Mouse (Mus musculus) spleen, postnatal 4 days (tissue): ENCODE measurements around the gene Spata45.

Source experiments
- DNase-seq, 2 experiments: peaks; one replicate each; pipeline ENCODE4 v3.0.0; 2022; ENCODE audit warnings: low spot score in 2 of 2

Spata45 gene

DNA sequence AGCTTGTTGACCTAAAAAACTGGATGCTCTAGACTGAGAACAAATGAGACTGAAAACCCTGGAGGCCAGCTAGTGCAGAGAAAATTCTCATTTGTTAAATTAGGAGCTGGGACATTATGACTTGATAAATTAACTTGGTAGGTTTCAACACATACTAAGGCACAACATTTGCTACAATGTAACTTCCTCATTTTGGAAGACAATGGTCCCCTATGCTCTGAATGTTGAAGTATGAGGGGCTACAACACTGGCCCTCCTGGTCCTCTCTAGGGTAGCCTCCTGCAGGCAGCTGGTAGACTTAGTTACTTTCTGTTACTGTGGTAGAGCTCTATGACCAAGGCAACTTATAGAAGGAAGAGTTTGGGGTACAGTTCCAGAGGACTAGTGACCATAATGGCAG is 4.9 kb downstream of the Spata45 start:
- no peak for DNase-seq

DNA sequence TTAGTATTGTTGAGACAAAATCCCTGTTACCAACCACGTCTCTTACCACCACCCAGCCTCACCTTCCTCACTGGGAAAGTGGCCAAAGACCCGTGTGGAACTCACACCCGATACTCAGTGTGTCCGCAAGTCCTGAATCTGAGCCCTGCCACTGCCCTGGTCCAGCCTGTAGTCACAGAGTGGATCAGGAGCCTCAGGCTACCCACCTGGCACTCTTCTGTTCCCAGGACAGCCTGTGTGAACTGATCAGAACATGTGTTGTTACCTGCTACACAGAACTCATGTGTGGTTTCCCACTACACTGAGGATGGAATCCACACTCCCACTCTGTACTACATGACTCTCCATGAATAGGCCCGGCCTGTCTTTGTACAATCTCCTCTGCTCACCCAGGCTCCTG is 5.7 kb downstream of the Spata45 start:
- DNase-seq = peak in 1 of 2 experiments; percentile 50

DNA sequence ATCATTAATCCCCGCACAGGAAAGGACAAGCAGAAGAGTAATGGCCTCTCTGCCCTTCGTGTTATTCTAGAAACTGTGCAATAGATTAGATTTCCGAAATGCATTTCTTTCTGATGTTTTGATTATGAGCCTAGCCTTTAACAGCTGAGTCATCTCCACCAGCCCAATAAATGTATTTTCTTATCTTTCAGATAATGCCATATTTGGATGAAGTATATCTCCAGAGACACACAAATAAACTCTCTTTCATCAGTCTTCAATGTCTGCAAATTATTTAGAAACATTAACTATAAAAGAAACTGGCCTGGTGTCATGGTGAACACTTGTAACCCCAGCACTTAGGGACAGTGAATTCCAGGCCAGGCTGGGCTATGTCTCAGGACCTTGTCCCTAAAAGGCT is 6.2 kb downstream of the Spata45 start:
- DNase-seq = no peak

DNA sequence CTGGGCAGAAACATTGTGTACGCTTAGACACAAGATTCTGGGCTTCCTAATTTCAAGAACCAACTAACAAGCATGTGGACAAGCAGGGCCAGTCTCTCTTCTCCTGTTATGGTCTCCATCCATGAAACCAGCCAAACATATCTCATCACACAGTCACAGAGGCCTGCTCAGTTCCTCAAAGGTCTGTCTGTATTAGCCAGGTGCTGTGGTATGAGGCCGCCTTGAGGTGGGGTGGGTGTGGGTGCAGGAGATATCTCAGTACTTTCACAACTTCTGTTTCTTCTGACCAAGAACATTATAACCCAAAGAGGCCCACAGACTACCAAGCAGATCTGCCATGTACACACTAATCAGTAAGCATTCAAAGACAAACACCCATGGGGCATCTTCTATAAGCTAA is 8.8 kb downstream of the Spata45 start:
- DNase-seq = no peak

DNA sequence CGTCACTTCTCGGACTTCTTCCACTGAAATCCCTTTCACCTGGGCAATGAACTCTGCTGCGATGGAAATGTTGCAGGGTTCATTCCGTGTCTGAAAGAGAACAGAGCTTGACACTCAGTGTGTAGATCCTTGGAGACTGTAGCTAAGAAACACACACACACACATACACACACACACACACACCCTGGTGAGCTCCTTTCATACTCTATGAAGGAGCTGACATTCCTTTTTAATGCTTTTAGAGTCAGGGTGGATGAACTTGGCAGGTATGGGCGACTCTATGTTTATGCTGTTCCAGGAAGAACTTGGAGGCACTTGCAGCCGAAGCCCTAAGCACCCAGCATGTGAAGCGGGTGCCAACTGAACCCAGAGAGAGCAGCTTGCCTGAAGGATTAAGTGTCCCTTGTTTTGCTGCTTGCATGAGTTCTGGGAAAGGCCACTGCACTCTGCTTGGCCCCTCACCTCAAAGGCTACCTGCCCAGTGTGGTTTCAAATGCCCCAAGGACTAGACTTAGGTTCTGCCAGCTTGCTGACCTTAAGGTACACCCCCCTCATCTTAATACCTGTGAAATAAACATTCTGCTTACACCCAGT is 9.9 kb downstream of the Spata45 start:
- peak in 1 of 2 experiments; percentile 50 for DNase-seq

DNA sequence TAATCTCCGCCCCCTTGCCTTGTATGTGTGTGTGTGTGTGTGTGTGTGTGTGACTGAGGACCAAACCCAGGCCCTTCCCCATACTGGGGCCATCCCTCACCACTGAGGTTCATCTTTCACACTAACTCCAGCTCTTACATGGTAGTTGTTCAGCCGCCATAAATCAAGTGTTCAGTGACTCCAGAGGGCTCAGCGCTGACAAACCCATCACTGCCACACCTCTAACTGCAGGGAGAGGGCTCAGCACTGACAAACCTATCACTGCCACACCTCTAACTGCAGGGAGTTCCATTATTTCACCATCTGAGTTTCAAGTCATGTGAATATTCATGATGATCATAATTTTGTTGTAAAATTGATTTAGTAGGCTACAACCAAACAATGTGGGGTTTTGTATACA is 17.1 kb downstream of the Spata45 start:
- no peak for DNase-seq

DNA sequence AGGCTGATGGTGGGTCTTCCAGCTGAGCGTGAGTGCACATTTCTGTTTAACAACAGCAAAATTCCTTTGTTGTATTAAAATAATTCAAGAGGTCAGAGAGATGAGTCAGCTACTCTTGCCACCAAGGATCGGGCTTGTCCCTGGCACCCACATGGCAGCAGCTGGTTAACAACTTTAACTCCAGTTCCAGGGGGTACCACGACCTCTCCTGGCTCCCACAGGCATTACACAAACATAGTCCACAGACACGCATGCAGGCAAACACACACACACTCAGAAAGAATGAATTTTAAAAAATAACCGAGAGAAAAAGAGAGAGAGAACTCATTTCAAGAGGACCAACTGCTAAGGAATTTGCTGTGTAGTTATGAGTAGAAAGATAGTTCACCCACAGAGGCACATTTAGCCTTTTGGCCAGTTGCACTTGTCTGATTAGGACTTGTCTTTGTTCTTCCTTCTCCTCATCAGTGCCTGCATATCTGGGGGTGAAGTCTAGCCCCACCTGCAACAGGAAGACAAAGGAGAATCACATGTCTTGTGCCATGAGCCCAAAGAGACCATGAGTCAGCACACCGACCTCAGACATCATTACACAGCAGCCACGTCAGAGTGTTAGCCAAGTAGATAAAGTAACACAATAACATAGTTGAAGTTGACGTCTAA is 18.6 kb downstream of the Spata45 start:
- DNase-seq = peak in 1 of 2 experiments; percentile 61

DNA sequence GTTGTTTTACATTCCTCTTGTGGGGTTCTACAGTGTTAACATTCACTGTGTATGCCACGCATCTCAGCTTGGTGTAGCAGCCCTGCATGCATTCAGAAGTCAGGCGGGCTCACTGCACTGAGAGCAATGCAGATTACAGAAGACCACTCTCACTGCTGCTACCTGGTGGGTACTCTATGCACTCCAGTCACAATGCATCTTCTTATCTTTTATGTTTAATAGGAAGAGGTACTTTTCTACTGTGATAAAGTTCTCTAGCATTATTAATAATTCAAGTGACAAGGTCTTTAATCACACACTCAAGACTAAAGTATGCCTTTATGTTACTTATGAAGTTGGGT is 19.1 kb downstream of the Spata45 start:
- DNase-seq = no peak

DNA sequence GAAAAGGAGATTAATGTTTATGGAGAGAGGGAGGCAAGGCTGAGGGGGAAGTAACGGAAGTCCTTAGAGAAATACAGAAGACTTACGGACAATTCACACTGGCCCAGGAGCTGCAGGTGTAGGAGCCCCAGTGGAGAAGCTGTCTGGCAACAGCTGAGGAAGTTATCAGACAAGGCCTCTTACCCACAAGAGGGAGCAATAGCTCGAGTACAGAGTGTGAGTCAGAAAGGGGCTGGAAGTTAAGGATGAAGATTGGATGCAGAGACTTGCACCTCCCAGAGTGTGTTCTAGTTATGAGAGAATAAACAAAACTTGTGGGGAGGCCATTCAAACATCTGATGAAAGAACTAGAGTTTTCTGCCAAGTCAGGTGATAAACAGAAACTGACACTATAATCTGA is 21.0 kb downstream of the Spata45 start:
- no peak for DNase-seq

DNA sequence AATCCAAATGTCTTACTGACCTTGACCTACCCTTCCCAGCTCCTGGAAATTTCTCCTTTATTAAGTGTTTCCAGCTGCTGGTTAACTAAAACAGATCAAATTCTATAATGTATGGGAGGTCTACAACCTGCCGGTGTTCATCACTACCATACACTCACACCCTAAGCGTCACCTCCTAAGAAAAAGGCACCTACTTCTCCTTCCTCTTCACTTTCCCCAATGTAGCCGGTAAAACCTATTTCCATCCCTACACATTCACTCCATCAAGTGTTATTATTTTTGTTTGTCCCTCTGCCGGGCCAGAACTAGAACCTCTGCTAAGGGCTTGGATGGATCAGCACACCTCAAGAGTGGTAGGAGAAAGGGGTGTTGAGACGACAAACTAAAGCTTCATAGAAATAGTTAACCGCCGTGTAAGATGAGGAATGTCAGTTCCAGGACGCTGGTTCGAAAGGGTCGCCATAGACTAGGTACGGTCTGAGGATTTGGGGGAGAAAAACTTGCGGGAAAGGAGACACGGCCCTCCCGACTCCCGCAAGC is 25.9 kb downstream of the Spata45 start:
- no peak for DNase-seq

DNA sequence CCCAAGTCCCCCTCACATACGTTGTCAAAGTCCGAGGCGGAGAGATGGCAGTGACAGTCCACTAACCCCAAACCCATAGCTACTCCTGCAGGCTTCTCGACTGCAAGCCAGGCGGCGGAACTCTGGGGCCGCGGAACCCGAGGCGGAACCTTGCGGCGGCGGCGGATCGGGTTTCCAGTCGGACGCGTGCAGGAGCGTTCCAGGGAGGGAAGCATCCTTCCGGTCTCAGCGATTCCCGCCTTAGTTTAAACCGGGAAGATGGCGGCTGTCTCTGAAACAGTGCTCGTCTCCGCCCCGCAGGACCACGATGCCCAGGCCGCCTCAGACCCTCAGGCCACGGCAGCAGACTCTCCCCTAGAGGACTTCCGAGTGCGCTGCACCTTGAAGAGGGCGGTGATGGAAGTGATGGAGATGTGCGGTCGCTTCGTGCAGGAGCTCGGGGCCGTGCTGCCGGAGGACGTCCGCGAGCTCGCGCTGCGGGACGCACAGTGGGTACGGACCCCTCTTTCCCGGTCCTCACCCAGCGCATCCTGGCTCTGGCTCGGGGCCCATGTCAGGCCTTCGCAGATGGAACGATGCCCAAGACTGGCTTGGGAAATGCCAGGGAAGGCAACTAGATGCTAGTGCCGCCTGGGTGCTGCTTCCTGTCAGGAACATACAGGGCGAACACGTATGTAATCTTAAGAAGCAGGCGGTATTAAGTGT is 26.5 kb downstream of the Spata45 start, which contains the start of the genes Tatdn3 and Nsl1:
Tatdn3 (minus strand) TSS at position 152 of the 705 bp plus-strand sequence.
Nsl1 (plus strand) TSS at position 232 of the 705 bp plus-strand sequence.
- peak; percentile 92 to 99 for DNase-seq

DNA sequence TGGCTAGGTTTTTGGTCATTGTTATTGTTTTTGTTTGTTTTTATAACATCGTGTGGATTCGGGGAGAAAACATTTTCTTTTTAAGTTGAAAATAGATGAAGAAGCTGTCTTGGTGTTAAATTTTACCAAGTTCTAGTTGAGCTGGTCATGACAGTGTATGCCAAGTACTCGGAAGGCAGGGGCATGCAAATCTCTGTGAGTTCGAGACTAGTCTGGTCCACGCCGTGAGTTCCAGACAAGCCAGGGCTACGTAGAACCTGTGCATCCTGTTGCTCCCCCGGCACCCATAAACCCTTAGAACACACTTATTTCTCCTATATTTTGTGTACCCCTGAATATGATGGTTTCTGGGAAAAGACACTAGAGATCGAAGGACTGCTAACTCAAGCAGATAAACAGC is 27.3 kb downstream of the Spata45 start:
- peak in 1 of 2 experiments; percentile 53 for DNase-seq

DNA sequence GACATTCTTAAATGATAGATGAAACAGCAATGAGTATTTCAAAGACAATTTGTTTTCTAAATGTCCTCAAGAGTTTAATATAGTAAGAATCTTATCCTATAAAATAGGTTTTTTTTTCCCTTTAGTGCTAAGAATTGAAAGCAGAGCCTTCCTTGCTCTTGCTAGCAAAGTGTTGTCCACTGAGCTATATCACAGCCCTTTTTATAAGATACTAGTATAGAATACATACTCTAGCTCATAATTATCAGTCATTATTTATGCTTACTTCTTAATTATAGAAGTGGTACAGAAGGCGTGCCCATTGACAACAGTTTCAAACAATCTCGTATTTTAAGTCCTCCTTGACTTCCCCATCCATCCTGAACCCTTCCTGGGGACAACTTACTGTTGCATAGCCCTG is 28.1 kb downstream of the Spata45 start:
- DNase-seq = no peak

DNA sequence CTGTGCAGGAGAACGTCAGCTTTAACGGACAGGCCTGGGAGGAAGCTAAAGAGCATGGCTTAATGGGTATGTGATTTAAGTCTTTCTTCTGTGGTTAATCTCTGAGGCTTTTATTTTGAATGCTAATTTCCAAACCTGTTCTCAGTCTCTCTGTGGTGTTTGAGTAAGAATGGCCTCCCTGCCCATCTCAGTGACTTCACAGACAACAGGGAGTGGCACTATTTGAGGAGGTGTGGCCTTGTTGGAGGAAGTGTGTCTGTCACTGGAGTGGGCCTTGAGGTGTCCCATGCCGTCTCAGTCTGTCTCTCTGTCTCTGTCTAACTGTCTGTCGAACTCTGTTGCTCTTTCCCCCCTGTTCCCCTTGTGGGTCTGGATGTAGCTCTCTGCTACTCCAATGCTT is 28.7 kb downstream of the Spata45 start:
- no peak for DNase-seq

DNA sequence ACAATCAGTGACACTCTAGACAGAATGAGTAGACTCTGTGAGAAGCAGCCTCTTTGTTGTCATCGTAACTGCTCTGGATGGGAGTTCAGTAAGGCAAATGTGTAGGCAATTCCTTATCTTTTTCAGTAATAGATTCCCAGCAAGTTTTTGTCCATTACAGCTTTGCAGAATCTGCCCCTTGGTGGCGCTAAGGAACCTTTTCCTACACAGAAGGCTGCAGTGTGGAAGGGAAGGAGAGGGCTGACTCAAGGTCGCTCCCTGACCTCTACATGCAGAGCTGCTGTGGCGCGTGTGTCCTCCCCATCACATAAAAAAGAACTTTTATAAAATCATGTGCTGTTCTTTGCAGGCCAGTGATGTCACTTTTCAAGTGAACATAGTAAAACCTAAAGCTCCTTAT is 31.9 kb downstream of the Spata45 start:
- no peak for DNase-seq

DNA sequence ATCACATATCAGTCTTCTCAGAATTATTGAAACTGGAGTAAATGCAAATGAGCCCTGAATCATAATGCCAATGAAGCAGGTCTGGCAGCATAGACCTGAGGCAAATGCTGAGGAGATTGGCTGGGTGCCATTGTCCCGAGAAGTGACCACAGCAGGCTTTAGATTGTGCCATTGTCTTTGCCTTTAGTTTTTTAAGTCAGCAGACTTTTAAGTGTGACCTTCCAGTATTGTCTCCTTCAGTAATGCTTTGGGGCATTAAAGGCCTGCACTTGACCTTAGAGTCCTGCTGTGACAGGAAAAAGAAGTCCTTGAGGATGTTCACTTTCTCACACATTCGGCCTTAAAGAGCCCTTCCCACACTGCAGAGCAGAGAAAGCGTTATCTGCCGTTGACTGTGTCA is 33.8 kb downstream of the Spata45 start:
- DNase-seq = no peak

DNA sequence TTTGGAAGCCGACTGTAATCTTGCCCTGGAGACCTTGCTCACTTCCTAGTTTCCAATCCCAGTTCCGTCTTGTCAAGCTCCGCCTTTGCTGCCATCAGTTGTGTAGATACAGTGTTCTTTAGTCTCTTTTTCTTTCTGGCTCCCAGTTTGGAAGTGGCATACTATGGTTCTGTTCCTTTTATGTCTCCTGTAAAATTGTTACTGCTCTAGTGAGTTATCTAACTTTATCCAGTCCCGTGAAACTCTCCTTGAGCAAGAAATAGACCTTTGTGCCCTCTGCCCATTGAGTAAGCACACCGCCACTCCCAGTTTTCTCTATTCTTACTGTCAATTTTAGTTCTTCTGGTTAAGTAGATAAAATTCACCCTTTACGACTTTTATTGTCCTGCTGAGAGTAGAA is 35.2 kb downstream of the Spata45 start:
- DNase-seq = no peak

DNA sequence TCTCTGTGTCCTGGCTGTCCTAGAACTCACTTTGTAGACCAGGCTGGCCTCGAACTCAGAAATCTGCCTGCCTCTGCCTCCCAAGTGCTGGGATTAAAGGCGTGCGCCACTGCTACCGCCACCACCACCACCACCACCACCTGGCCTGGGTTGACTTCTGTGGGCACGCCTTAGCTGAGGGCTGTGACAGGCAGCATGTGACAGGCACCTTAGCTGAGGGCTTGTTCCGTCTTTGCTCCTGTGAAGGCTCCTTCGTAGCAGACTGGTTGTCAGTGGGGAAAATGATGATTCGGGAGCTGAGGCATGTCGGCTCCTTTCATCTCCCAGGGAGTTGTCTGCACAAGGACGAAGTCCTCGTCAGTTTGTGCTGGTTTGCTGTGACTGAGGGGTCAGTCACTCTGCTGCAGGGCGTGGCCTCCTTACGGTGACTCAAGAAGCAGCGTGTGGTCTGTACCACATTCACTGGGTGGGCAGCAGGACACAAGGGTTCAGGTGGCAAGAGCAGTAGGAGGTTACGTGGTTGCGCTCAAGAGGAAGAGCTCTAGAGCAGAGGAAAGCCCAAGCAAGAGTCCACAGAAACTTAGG is 36.0 kb downstream of the Spata45 start:
- DNase-seq = no peak

DNA sequence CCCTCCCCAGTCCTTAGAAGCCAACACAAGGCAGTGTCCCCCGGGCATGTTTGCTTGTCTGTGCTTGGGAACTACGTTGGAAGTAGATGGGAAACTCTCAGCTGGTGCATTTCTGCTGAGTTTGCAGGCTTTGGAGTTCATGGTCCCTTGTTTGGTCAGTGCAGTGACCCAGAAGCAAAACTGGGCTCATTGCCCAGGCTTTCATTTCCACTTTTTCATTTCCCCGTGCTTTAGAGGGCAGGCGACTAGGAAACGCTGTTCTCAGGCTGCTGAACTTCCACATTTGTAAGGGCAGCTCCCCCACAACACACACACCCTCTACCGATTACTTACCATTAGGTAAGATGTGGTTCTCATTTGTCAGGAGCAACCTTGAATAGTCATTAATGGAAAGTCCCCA is 36.6 kb downstream of the Spata45 start:
- DNase-seq = peak in 1 of 2 experiments; percentile 46

DNA sequence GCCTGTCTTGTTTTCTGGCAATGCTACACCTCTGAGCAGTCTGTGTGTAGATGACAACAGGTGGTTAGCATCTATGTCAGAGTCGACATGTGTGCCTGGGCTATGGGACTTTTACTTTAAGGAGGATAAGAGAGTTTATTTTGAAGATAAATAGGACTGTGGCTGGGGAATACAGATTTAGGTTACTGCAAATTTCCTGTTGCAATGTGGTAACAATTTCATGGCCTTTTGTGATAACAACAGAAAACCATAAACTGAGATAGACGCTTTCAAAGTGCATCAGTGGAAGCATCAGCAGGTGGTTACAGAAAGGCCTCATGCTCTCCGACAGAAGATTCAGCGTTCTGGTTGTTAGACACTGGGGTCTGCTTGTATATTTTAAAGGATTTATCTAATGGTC is 37.0 kb downstream of the Spata45 start:
- no peak for DNase-seq

DNA sequence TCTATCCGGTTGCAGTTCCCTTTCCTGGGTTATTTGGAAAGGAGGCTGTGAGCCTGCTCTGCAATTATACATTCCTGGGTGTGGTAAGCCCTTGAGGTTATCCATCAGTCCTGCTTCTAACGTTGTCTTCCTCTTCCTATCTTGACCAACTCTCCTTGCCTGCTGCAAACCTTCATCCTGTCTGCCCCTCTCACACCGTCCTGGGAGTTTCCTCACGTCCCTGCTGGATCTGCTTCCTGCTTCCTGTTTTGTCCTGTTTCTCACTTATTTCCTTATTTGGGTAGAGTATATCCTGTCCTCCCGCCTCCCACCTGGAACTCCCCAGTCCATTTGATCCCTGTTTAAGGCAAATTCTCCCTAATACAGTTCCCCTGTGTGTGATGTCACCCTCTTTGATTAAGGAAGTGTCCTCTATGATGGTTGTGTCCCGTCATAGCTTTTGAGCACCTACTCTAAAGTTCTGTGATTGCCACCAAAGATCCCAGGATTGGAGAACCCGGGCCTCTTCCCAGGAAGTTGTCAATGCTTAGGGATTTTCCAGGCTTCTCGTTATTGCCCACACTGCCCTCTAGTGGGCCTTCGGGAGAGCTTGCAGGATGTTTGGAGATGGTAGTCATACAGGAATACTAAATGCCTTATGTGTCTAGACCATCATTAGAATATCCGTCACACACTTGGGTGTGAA is 38.9 kb downstream of the Spata45 start:
- no peak for DNase-seq

DNA sequence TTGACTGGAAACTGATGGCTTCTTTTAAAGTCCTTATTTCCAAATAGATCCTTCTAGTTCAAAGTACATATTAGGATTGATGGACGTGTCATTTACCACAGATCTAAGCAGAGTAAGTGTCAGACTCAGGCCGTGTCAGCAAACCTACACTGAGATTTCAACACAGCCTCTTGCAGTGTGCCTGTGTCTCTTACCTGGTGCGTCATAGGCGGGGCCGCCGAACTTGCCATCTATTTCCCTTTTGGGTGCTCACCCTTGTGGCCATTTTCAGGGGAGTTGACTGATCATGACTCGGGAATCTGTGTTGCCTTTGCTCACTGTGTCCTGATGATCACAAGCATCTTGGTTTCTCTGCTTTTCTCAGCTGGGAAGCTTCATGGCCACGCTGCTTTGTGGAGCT is 46.8 kb downstream of the Spata45 start:
- DNase-seq = no peak
